Mouse (Mus musculus): ENCODE measurements at regions not wholly inside any gene's neighbourhood (a gene's known extent, or its start where the extent isn't known, plus 50 kb on each side); places are given as distances from the start of the nearest gene placed in this dataset.
A peak's percentile ranks its signal among the peaks of the same experiment; 100 is the strongest.

- no peaks in the 10 kb centered on the region for H3K36me3 ChIP-seq (ENCODE audit: insufficient read depth, low read length)
- H3K27ac ChIP-seq (ENCODE audit: low read length), result no peak overlapping the region
- peaks cover 5% of the 10 kb centered on the region for H3K9me3 ChIP-seq (ENCODE audit: low read length)
- H3K4me1 ChIP-seq (ENCODE audit: insufficient read depth, low read length), result peaks cover 6% of the 10 kb centered on the region; the same call in 1 of the 2 replicates
- ATAC-seq (ENCODE audit: low FRiP score, low TSS enrichment), result peak; percentile 69; the same call in 1 of the 2 replicates
- H3K4me2 ChIP-seq (replicated peaks; ENCODE audit: low read depth, low read length), result no peak overlapping the region
- no peak overlapping the region for H3K9ac ChIP-seq (replicated peaks; ENCODE audit: low read length)
- peaks cover 49% of the 10 kb centered on the region for H3K27me3 ChIP-seq (ENCODE audit: insufficient read depth, low read length)
- H3K4me3 ChIP-seq (ENCODE audit: low read length), result no peak overlapping the region
- WGBS, result 50% methylated on average over 11 of the region's 11 CpGs
Observed at GRCm38 (mm10) chr8:91988866-91989633, 187.2 kb upstream of the Irx3 start.

GRCm38 (mm10) chr8:91987854-91988253 lies 186.0 kb upstream of the Irx3 start:
- Histone ChIP-seq H3K27me3 (ENCODE audit: insufficient read depth, low read length) (peaks cover 40% of the 10 kb centered on the region), H3K9me3 (ENCODE audit: low read length) (peaks cover 8% of the 10 kb centered on the region), H3K4me2 (replicated peaks; ENCODE audit: low read depth, low read length) (no peak overlapping the region), H3K4me1 (ENCODE audit: insufficient read depth, low read length) (peaks cover 6% of the 10 kb centered on the region; the same call in 1 of the 2 replicates), H3K9ac (replicated peaks; ENCODE audit: low read length) (no peak overlapping the region), H3K4me3 (ENCODE audit: low read length) (no peak overlapping the region), H3K36me3 (ENCODE audit: insufficient read depth, low read length) (no peaks in the 10 kb centered on the region), H3K27ac (ENCODE audit: low read length) (no peak overlapping the region; the same call in 1 of the 2 replicates)
- ATAC-seq (ENCODE audit: low FRiP score, low TSS enrichment), result no peak
- WGBS, result 33% methylated on average over 6 of the region's 6 CpGs

GRCm38 (mm10) chr8:91983171-91983570 lies 181.3 kb upstream of the Irx3 start:
- ATAC-seq (ENCODE audit: low FRiP score, low TSS enrichment), result no peak
- Histone ChIP-seq H3K4me1 (ENCODE audit: insufficient read depth, low read length) (no peaks in the 10 kb centered on the region), H3K27ac (ENCODE audit: low read length) (no peak overlapping the region), H3K9ac (replicated peaks; ENCODE audit: low read length) (no peak overlapping the region), H3K4me3 (ENCODE audit: low read length) (no peak overlapping the region), H3K9me3 (ENCODE audit: low read length) (peaks cover 10% of the 10 kb centered on the region), H3K4me2 (replicated peaks; ENCODE audit: low read depth, low read length) (no peak overlapping the region), H3K27me3 (ENCODE audit: insufficient read depth, low read length) (peaks cover 15% of the 10 kb centered on the region), H3K36me3 (ENCODE audit: insufficient read depth, low read length) (no peaks in the 10 kb centered on the region)
- WGBS, result 74% methylated on average over 2 of the region's 2 CpGs

- 49% methylated on average over 9 of the region's 9 CpGs for WGBS
- Histone ChIP-seq H3K27me3 (ENCODE audit: insufficient read depth, low read length) (peaks cover 47% of the 10 kb centered on the region), H3K4me2 (replicated peaks; ENCODE audit: low read depth, low read length) (no peak overlapping the region), H3K9ac (replicated peaks; ENCODE audit: low read length) (no peak overlapping the region), H3K4me1 (ENCODE audit: insufficient read depth, low read length) (no peaks in the 10 kb centered on the region; the same call in 1 of the 2 replicates), H3K36me3 (ENCODE audit: insufficient read depth, low read length) (no peaks in the 10 kb centered on the region), H3K27ac (ENCODE audit: low read length) (no peak overlapping the region), H3K9me3 (ENCODE audit: low read length) (peaks cover 2% of the 10 kb centered on the region; the same call in 1 of the 2 replicates), H3K4me3 (ENCODE audit: low read length) (no peak overlapping the region)
- ATAC-seq (ENCODE audit: low FRiP score, low TSS enrichment), result no peak
Observed at GRCm38 (mm10) chr8:91976900-91977585, 175.2 kb upstream of the Irx3 start.

- no peak overlapping the region for H3K27ac ChIP-seq (ENCODE audit: low read length)
- H3K9ac ChIP-seq (replicated peaks; ENCODE audit: low read length), result no peak overlapping the region
- H3K4me1 ChIP-seq (ENCODE audit: insufficient read depth, low read length), result no peaks in the 10 kb centered on the region; the same call in 1 of the 2 replicates
- 73% methylated on average over 2 of the region's 2 CpGs for WGBS
- no peak overlapping the region for H3K4me3 ChIP-seq (ENCODE audit: low read length)
- peaks cover 62% of the 10 kb centered on the region for H3K27me3 ChIP-seq (ENCODE audit: insufficient read depth, low read length)
- H3K36me3 ChIP-seq (ENCODE audit: insufficient read depth, low read length), result no peaks in the 10 kb centered on the region
- no peak overlapping the region for H3K4me2 ChIP-seq (replicated peaks; ENCODE audit: low read depth, low read length)
- no peaks in the 10 kb centered on the region for H3K9me3 ChIP-seq (ENCODE audit: low read length)
- ATAC-seq (ENCODE audit: low FRiP score, low TSS enrichment), result no peak
Observed at GRCm38 (mm10) chr8:91975460-91975859, 173.6 kb upstream of the Irx3 start.

- Histone ChIP-seq H3K4me1 (ENCODE audit: insufficient read depth, low read length) (no peaks in the 10 kb centered on the region; the same call in 1 of the 2 replicates), H3K4me3 (ENCODE audit: low read length) (no peak overlapping the region), H3K9me3 (ENCODE audit: low read length) (no peaks in the 10 kb centered on the region), H3K4me2 (replicated peaks; ENCODE audit: low read depth, low read length) (no peak overlapping the region), H3K27ac (ENCODE audit: low read length) (no peak overlapping the region), H3K9ac (replicated peaks; ENCODE audit: low read length) (no peak overlapping the region), H3K36me3 (ENCODE audit: insufficient read depth, low read length) (no peaks in the 10 kb centered on the region), H3K27me3 (ENCODE audit: insufficient read depth, low read length) (peaks cover 69% of the 10 kb centered on the region)
- ATAC-seq (ENCODE audit: low FRiP score, low TSS enrichment), result peak; percentile 31; the same call in 1 of the 2 replicates
- WGBS, result 84% methylated on average over 3 of the region's 3 CpGs
Observed at GRCm38 (mm10) chr8:91974636-91975035, 172.8 kb upstream of the Irx3 start.

- no peak overlapping the region for H3K4me3 ChIP-seq (ENCODE audit: low read length)
- no peak overlapping the region for H3K9ac ChIP-seq (replicated peaks; ENCODE audit: low read length)
- no peak for ATAC-seq (ENCODE audit: low FRiP score, low TSS enrichment)
- peaks cover 75% of the 10 kb centered on the region for H3K27me3 ChIP-seq (ENCODE audit: insufficient read depth, low read length)
- no peak overlapping the region for H3K27ac ChIP-seq (ENCODE audit: low read length)
- WGBS, result 24% methylated on average over 18 of the region's 18 CpGs
- H3K4me2 ChIP-seq (replicated peaks; ENCODE audit: low read depth, low read length), result no peak overlapping the region
- H3K36me3 ChIP-seq (ENCODE audit: insufficient read depth, low read length), result no peaks in the 10 kb centered on the region
- no peaks in the 10 kb centered on the region for H3K9me3 ChIP-seq (ENCODE audit: low read length)
- H3K4me1 ChIP-seq (ENCODE audit: insufficient read depth, low read length), result no peaks in the 10 kb centered on the region; the same call in 1 of the 2 replicates
Observed at GRCm38 (mm10) chr8:91973951-91974439, 172.1 kb upstream of the Irx3 start.

GRCm38 (mm10) chr8:91967407-91967806 lies 165.5 kb upstream of the Irx3 start:
- H3K4me2 ChIP-seq (replicated peaks; ENCODE audit: low read depth, low read length), result peak overlapping the region; percentile 8; the same call in 1 of the 2 replicates
- no peaks in the 10 kb centered on the region for H3K36me3 ChIP-seq (ENCODE audit: insufficient read depth, low read length)
- H3K9ac ChIP-seq (replicated peaks; ENCODE audit: low read length), result no peak overlapping the region
- no peaks in the 10 kb centered on the region for H3K9me3 ChIP-seq (ENCODE audit: low read length)
- ATAC-seq (ENCODE audit: low FRiP score, low TSS enrichment), result peak; percentile 65; the same call in 1 of the 2 replicates
- 54% methylated on average over 16 of the region's 16 CpGs for WGBS
- H3K27ac ChIP-seq (ENCODE audit: low read length), result peak overlapping the region; percentile 70; the same call in 1 of the 2 replicates
- no peak overlapping the region for H3K4me3 ChIP-seq (ENCODE audit: low read length)
- H3K4me1 ChIP-seq (ENCODE audit: insufficient read depth, low read length), result no peaks in the 10 kb centered on the region
- H3K27me3 ChIP-seq (ENCODE audit: insufficient read depth, low read length), result peaks cover 41% of the 10 kb centered on the region

- no peak overlapping the region for H3K4me3 ChIP-seq (ENCODE audit: low read length)
- peak; percentile 71 for ATAC-seq (ENCODE audit: low FRiP score, low TSS enrichment)
- H3K36me3 ChIP-seq (ENCODE audit: insufficient read depth, low read length), result no peaks in the 10 kb centered on the region
- H3K9me3 ChIP-seq (ENCODE audit: low read length), result no peaks in the 10 kb centered on the region
- H3K9ac ChIP-seq (replicated peaks; ENCODE audit: low read length), result no peak overlapping the region
- 41% methylated on average over 19 of the region's 19 CpGs for WGBS
- H3K4me1 ChIP-seq (ENCODE audit: insufficient read depth, low read length), result no peaks in the 10 kb centered on the region
- no peak overlapping the region for H3K27ac ChIP-seq (ENCODE audit: low read length)
- H3K4me2 ChIP-seq (replicated peaks; ENCODE audit: low read depth, low read length), result peak overlapping the region; percentile 8; the same call in 1 of the 2 replicates
- peaks cover 40% of the 10 kb centered on the region for H3K27me3 ChIP-seq (ENCODE audit: insufficient read depth, low read length)
Observed at GRCm38 (mm10) chr8:91966891-91967370, 165.1 kb upstream of the Irx3 start.

Measured in kidney, embryonic 16.5 days (tissue).